Mouse (Mus musculus) liver (tissue): ENCODE measurements around the gene Sema6d.

Experiments used
- DNase-seq: peaks from one replicate; pipeline ENCODE4 v3.0.0-alpha.2; 2020; ENCODE audit warnings: mixed read lengths

Gene Sema6d

GRCm38 (mm10) chr2:124620470-124620869 is 530.7 kb downstream of the Sema6d start:
- no peak for DNase-seq

- DNase-seq, result no peak
Observed at GRCm38 (mm10) chr2:124621972-124622621, 532.3 kb downstream of the Sema6d start.

- DNase-seq, result no peak
Observed at GRCm38 (mm10) chr2:124624247-124624929, 534.6 kb downstream of the Sema6d start.

DNA sequence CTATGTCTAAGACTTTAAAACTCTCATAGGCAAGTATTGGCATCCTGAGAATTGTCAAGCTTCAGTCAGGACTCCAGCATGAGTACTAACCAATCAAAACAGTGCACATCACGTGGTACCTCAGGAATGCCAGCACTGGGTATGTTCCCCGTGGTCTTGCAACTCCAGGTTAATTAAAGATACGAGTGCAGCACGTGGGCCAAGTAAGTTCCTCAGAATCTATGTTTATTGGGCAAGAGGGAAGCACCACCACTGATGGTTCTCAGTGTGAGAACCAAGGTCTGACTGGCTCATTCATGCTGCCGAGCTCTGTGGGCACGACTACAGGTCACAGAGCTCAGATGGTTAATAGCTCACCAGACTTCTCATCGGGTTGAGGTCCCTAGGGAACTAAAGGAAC is 536.7 kb downstream of the Sema6d start:
- no peak for DNase-seq

- DNase-seq, result no peak
Observed at GRCm38 (mm10) chr2:124627664-124628063, 537.9 kb downstream of the Sema6d start.

DNA sequence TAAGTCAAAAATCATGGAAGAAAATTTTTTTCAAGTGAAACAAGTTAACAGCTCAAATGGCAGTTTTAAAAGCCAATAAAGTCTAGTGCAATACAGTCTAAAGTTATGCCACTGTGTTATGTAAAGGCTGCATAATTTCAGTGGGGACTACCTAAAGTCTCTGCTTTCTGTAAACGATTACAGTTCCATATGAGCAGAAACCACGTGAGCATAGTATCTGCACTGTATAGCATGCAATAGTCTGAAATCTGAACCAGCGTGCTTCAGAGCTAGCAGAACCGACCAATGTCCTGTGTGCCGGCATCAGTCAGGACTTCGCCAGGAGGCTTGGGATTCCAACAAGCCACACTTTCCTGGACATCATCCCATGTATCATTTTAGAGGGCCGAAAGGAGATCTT is 538.9 kb downstream of the Sema6d start:
- no peak for DNase-seq

- no peak for DNase-seq
Observed at GRCm38 (mm10) chr2:124634400-124634998, 544.7 kb downstream of the Sema6d start.

GRCm38 (mm10) chr2:124635271-124635865 is 545.6 kb downstream of the Sema6d start:
- no peak for DNase-seq

DNA sequence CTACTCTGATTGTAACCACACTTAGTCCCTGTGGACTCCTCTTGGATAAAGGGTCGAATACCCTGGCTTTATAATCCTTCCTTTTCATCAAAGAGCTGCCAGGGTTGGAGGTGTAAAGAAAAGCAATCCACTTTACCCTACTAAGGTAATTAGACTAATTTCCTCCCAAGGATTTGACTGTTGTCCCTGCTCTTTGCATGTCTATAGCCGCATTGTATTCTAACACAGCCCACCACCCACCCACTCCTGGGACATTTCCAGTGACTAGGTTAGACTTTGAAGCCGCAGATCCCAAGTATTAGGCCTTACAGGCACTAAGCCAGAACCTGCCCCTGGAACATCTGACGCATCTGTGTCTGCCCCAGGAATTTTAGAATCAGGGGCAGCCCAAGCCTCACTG is 547.3 kb downstream of the Sema6d start:
- DNase-seq, result no peak

- no peak for DNase-seq
Observed at GRCm38 (mm10) chr2:124639221-124639963, 549.6 kb downstream of the Sema6d start.

DNA sequence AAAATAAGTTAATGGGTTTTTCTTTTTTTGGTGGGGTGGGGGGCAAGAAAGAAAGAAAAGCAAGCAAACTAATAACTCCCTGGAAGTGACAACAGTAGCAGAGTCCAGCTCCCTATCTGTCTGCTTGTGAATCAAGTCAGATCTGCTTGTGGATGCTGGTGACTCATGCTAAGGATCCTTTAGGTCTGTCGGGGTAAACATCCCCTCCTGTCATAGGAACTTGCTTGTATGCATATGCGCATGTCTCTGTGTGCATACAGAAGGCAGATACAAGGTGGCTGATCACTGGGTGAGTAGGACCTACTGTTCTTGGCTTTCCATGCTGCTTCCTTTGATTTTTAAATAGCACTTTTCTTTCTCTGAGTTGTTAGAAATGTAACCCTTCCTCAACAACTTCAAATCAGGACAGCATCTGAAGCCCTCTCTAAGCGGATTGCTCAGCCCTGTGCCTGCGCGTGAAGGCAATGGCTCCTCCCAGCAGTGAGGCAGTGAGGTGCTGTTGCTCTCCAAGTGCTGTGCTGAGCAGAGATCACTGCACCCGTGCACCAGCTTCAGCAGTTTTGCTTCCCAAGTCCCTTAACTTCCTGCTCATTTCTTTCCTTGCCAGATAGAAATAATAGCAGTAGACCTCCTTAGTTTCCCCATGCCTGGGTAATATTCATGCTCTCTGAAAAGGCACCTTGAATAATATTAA is 550.9 kb downstream of the Sema6d start:
- DNase-seq, result no peak

GRCm38 (mm10) chr2:124641194-124641558 is 551.4 kb downstream of the Sema6d start:
- no peak for DNase-seq

DNA sequence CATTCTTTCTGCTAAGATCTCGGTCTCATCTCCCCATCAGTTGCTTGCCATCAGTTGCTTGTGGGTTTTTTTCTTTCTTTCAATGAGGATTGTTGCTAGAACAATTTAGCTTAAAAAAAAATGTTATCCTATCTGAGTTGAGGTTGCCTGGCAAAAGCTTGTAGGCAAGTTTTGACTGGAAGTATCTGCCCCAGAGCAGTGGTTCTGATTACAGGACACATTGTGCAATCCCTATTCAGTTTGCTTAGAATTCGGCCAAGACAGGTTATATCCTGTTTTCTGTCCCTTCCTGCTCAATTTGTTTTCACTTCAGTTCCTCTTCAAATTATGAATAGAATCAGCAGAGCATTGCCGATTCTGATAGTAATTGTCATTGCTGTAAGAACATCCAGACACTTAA is 552.4 kb downstream of the Sema6d start:
- DNase-seq, result no peak

GRCm38 (mm10) chr2:124650609-124651008 is 560.8 kb downstream of the Sema6d start:
- no peak for DNase-seq

DNA sequence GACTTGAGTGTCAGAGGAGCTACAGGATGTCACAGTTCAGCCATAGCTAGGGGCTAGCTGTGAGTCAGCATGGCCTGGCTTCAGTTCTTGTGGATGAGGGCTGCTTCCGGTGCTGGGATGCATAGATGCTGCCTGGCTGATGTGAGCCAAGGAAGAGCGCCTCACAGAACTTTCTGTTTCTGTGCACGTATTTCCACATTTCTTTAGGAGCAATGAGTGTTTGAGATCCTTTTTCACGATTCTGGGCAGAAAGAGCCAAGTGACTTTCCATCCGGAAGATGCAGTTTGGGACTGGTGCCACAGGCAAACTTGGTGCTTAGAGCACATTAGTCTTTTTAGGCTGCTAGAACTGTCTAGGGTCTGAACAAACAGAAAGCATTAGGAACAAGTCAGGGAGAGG is 561.4 kb downstream of the Sema6d start:
- DNase-seq, result no peak

DNA sequence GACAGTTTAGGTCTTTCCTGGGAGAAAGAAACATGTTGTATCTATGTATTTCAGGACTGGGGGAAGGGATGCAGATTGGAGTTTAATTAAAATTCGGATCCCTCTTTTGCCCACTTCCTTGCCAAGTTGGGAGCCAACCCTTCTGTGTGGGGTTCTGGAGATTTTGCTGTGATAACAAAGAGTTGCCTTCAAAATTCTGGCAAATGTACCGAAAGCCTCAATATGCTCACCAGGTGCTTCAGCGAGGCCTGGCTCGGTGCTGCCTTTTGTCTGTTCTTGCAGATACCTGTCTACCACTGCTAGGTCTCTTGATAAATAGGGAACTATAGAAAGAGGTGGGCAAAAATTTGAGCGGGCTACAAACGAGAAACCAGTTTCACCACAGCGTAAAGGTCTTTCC is 563.4 kb downstream of the Sema6d start:
- DNase-seq, result no peak

DNA sequence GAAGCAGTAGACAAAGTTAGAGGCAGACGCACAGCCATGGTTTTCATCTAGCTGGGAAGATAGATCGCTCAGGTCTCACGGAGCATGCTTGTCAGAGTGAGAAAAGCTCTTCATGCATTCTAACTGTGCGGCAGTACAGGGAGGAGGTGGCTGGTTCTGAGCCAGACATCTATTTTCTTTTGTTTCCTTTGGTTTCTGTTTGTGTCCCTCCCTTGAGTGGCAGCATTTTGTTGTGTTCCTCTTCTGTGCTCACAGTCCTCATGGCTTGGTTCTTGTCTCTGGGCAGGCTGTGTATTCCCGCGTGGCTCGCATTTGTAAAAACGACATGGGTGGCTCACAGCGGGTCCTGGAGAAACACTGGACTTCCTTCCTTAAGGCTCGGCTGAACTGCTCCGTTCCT is 567.6 kb downstream of the Sema6d start:
- DNase-seq, result no peak

GRCm38 (mm10) chr2:124658374-124658773 is 568.6 kb downstream of the Sema6d start:
- no peak for DNase-seq

GRCm38 (mm10) chr2:124659601-124660000 is 569.8 kb downstream of the Sema6d start:
- DNase-seq, result no peak

DNA sequence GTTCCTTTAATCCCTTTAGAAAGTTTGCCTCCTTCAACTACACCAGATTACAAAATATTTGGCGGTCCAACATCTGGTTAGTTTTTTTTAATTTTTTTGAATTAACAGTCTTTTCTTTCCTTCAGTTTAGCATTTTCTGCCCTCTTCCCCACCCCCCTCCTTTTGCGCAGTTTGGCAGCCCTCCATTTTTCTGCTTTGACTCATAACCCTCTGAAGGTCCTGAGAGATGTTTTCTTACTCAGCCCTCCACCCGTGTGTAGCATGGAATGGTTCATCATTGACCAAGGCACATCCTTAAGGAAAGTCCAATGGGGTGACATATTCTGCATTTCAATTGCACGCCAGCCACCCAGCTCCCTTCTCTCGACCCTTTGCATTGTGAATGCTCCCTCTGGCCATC is 570.9 kb downstream of the Sema6d start:
- no peak for DNase-seq

DNA sequence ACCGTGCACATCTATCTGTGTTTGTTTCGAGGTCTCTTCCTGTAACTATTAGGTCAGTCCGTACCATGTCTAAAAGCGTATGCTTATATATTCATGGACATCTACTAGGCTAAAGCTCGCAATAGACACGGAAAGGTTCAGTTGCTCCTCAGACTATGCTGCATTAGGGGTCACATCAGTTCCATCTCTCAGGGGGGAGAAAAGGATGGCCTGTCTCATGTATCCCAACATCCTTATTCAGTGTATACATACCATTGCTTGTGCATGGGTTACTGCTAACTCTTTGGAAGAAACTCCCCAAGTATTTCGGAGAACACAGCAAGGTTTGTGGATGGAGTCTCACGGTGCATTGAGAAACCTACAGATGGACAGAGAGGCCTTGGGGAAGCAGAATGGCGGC is 571.5 kb downstream of the Sema6d start:
- no peak for DNase-seq

GRCm38 (mm10) chr2:124662257-124662656 is 572.5 kb downstream of the Sema6d start:
- no peak for DNase-seq

- no peak for DNase-seq
Observed at GRCm38 (mm10) chr2:124664191-124664590, 574.4 kb downstream of the Sema6d start.
